Mouse (Mus musculus): ENCODE data around the gene Ccdc138.

GRCm38 (mm10) chr10:58530896-58531790 lies 33.4 kb downstream of the Ccdc138 start:
- TF ChIP-seq HCFC1 (IDR thresholded peaks at IDR 0.05; ENCODE audit: borderline replicate concordance, insufficient read depth, low read length) (no peak), ZNF384 (IDR thresholded peaks at IDR 0.05; ENCODE audit: low read depth, low read length) (no peak)
